Mouse (Mus musculus) heart, postnatal 0 days (tissue): Measurements from ENCODE around the gene Camkmt. TPM values are rescaled to one million over a fixed set of nuclear protein-coding genes. Genes with fewer than 3 reads are reported as not detected.

Source experiments
- ATAC-seq: fragments of 200-750 bp; cut with Nextera tagmentation; 2 replicates; pipeline ENCODE4 v1.8.0; 2017; ENCODE audit warnings: low read depth, moderate number of reproducible peaks, moderate library complexity; ENCODE audit not compliant: insufficient read depth
- DNase-seq: peaks from one replicate; pipeline ENCODE4 v3.0.0-alpha.2; 2016; ENCODE audit warnings: low spot score
- H3K27ac ChIP-seq: fragments of 300-500 bp; sonication (generic); 2 replicates; pipeline ENCODE4 v1.5.1; 2014; ENCODE audit warnings: low read depth, mild to moderate bottlenecking
- H3K27me3 ChIP-seq: fragments of 300-500 bp; sonication (generic); 2 replicates; pipeline ENCODE4 v1.6.1; 2014; ENCODE audit warnings: low read length, mixed read lengths; ENCODE audit not compliant: control insufficient read depth, insufficient read depth
- H3K36me3 ChIP-seq: fragments of 300-500 bp; sonication (generic); replicated peaks from 2 replicates; pipeline ENCODE4 v1.6.1; 2014; ENCODE audit warnings: low read length, mixed read lengths; ENCODE audit not compliant: control insufficient read depth, insufficient read depth
- H3K4me1 ChIP-seq: fragments of 300-500 bp; sonication (generic); 2 replicates; pipeline ENCODE4 v1.6.1; 2014; ENCODE audit warnings: antibody characterized with exemption; ENCODE audit not compliant: control insufficient read depth, insufficient read depth
- H3K4me2 ChIP-seq: fragments of 300-500 bp; sonication (generic); 2 replicates; pipeline ENCODE4 v1.6.1; 2014; ENCODE audit warnings: low read depth, mild to moderate bottlenecking, low read length, moderate library complexity
- H3K4me3 ChIP-seq: fragments of 300-500 bp; sonication (generic); 2 replicates; pipeline ENCODE4 v1.5.1; 2014; ENCODE audit warnings: low read depth, low read length
- H3K9ac ChIP-seq: fragments of 300-500 bp; sonication (generic); replicated peaks from 2 replicates; pipeline ENCODE4 v1.6.1; 2014; ENCODE audit warnings: low read depth, low read length, mixed read lengths
- H3K9me3 ChIP-seq: fragments of 300-500 bp; sonication (generic); replicated peaks from 2 replicates; pipeline ENCODE4 v1.6.1; 2016; ENCODE audit warnings: low read length; ENCODE audit not compliant: control insufficient read depth
- CTCF ChIP-seq: IDR thresholded peaks from 2 replicates; pipeline ENCODE4 v1.5.1; 2016; ENCODE audit warnings: antibody characterized with exemption, control low read depth, low read depth
- EP300 ChIP-seq: IDR thresholded peaks from 2 replicates; pipeline ENCODE4 v1.6.1; 2016; ENCODE audit warnings: antibody characterized with exemption, low read depth
- WGBS: fragments of 180-500 bp; shearing (Covaris S2); extraction: QIAGEN DNeasy Blood & Tissue Kit; methylation state at CpG from one replicate; pipeline ENCODE4 v1.1.7; 2014; 5-methylcytosine and 5-hydroxymethylcytosine counted together
- polyA plus RNA-seq: library from polyadenylated mRNA; unstranded; fragments of >200 nt; fragmentation: Nextera tagmentation; extraction: Ambion mirVana; gene quantifications from 2 replicates; pipeline ENCODE4 v1.2.1, GENCODE M21; 2015
- total RNA-seq: library from RNA; depleted of rRNA; stranded (reverse); fragments of >200 nt; gene quantifications from 2 replicates; pipeline ENCODE4 v1.2.3, GENCODE M21; 2014; ENCODE audit warnings: low replicate concordance

The Camkmt gene
- total and polyA plus RNA-seq, 2 experiments from 2014 or later = 1.7 to 3.4 TPM

GRCm38 (mm10) chr17:85142495-85143111 lies 52.3 kb downstream of the Camkmt start:
- ATAC-seq = no peak
- Histone ChIP-seq H3K27ac (no peak overlapping the region), H3K4me2 (no peak overlapping the region), H3K4me1 (no peaks in the 10 kb centered on the region), H3K27me3 (no peaks in the 10 kb centered on the region), H3K36me3 (no peaks in the 10 kb centered on the region), H3K4me3 (no peak overlapping the region), H3K9me3 (no peaks in the 10 kb centered on the region), H3K9ac (no peak overlapping the region)
- DNase-seq = no peak
- WGBS = 63% methylated on average over 5 of the region's 5 CpGs
- TF ChIP-seq EP300 = no peak
- no peak for TF ChIP-seq CTCF

GRCm38 (mm10) chr17:85144141-85144540 lies 53.8 kb downstream of the Camkmt start:
- no peak for ATAC-seq
- no peak overlapping the region for H3K9ac ChIP-seq
- 82% methylated on average over 6 of the region's 6 CpGs for WGBS
- no peaks in the 10 kb centered on the region for H3K9me3 ChIP-seq
- no peak overlapping the region for H3K4me3 ChIP-seq
- H3K4me2 ChIP-seq = no peak overlapping the region
- H3K36me3 ChIP-seq = no peaks in the 10 kb centered on the region
- no peak for TF ChIP-seq CTCF
- no peak overlapping the region for H3K27ac ChIP-seq
- H3K27me3 ChIP-seq = no peaks in the 10 kb centered on the region
- H3K4me1 ChIP-seq = no peaks in the 10 kb centered on the region
- no peak for DNase-seq

DNA sequence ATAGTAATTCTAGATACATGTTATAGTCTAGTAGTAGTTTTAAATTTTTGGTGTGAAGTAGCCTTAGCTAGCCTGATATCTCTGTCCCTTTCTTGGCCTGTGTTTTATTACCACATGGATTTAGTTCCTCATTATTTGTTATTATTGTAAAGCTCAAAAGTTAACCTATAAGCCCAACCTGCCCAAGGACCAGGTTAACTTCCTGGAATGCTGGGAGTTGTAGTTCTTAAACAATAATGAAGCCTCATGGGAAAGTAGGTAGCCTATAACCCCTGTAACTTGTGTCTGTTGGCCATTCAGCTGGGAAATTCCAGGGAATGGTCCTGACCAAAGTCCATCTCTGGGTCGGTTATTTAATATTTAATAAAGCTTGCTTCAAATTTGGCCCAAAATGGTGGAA lies 58.0 kb downstream of the Camkmt start:
- Histone ChIP-seq H3K9me3 (no peaks in the 10 kb centered on the region), H3K4me1 (no peaks in the 10 kb centered on the region), H3K9ac (no peak overlapping the region), H3K4me2 (no peak overlapping the region), H3K27me3 (no peaks in the 10 kb centered on the region), H3K27ac (no peak overlapping the region), H3K4me3 (no peak overlapping the region), H3K36me3 (no peaks in the 10 kb centered on the region)
- TF ChIP-seq EP300 (no peak), CTCF (no peak)
- ATAC-seq (no peak), DNase-seq (no peak)
- 83% methylated on average over 1 of the region's 1 CpGs for WGBS

DNA sequence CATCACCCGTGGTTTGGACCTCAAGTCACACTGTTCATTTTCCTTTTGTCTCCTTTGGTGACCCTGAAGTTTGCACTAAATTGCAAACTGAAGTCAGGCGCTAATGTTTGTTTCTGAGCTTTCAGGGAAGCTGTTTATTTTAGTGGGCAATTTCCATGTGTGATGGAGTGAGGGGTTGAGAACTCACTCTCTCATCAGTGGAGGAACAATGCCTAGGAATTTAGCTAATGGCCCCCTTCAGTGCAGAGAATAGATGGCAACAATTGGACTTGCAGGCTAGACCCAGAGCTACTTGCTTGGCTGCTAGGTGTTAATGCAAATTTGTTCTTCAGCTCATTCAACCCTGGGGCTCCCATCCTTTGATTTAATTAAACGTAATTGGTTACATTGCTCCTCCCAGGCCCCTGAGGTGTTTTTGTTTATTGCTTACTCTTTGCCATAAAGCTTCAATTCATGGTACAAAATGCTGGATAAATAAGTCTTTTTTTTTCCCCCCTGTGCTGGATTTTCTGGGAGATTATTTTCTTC lies 58.9 kb downstream of the Camkmt start:
- Histone ChIP-seq H3K4me2 (no peak overlapping the region), H3K4me1 (no peaks in the 10 kb centered on the region), H3K4me3 (no peak overlapping the region), H3K9ac (no peak overlapping the region), H3K27me3 (no peaks in the 10 kb centered on the region), H3K27ac (no peak overlapping the region), H3K36me3 (no peaks in the 10 kb centered on the region), H3K9me3 (no peaks in the 10 kb centered on the region)
- DNase-seq = no peak
- no peak for TF ChIP-seq CTCF
- TF ChIP-seq EP300 = no peak
- 47% methylated on average over 3 of the region's 3 CpGs for WGBS
- ATAC-seq = no peak

- DNase-seq = no peak
- Histone ChIP-seq H3K4me2 (no peak overlapping the region), H3K27ac (no peak overlapping the region), H3K9ac (no peak overlapping the region), H3K27me3 (no peaks in the 10 kb centered on the region), H3K9me3 (no peaks in the 10 kb centered on the region), H3K4me3 (no peak overlapping the region), H3K36me3 (no peaks in the 10 kb centered on the region), H3K4me1 (no peaks in the 10 kb centered on the region)
- no peak for ATAC-seq
- 43% methylated on average over 8 of the region's 8 CpGs for WGBS
- no peak for TF ChIP-seq EP300
- no peak for TF ChIP-seq CTCF
Measured at GRCm38 (mm10) chr17:85151264-85151663, 60.9 kb downstream of the Camkmt start.

GRCm38 (mm10) chr17:85158202-85158601 lies 67.8 kb downstream of the Camkmt start:
- WGBS = 72% methylated on average over 4 of the region's 4 CpGs
- ATAC-seq = no peak
- H3K36me3 ChIP-seq = no peaks in the 10 kb centered on the region
- no peak overlapping the region for H3K9ac ChIP-seq
- H3K4me1 ChIP-seq = no peaks in the 10 kb centered on the region
- H3K4me2 ChIP-seq = no peak overlapping the region
- no peak for DNase-seq
- no peaks in the 10 kb centered on the region for H3K9me3 ChIP-seq
- H3K27me3 ChIP-seq = no peaks in the 10 kb centered on the region
- no peak overlapping the region for H3K4me3 ChIP-seq
- TF ChIP-seq EP300 (no peak), CTCF (no peak)
- no peak overlapping the region for H3K27ac ChIP-seq
